12 mouse cellular contexts compared by ENCODE assay signal in the genomic region with DNA sequence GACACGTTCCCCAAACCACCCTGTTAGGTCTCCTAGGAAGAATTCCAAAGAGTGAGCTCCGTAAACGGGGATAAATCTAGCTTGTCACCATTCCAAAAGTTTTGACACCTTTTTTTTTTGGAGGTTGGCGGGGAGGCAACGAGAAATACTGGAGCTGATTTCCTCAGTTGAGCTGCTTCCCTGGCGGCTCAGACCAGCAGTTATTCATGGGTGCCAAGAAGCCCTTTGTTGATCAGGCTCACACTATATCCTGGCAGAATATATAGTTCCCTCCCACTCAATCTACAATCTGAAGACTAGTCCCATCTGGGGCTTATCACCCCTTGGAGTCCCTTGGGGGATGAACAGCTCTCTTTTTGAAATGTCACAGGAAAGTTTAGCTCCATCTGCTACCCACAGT.
A peak's percentile ranks its signal among the peaks of the same experiment; 100 is the strongest.
DNase-seq lines count a peak whose midpoint lies in the region; ATAC-seq lines count a peak whose summit lies in the region.
"Had no signal": no experiment of that assay in that cellular context is flagged by ENCODE, and none has a peak within 500 bp of the region (broad histone marks: within the 10 kb centered on the region; RNA-seq: fewer than 3 reads in every experiment).

No protein-coding gene starts in this region.

- no peaks in the 10 kb centered on the region for H3K27me3 ChIP-seq in forebrain, embryonic 12.5 days
- H3K27me3 ChIP-seq in forebrain, embryonic 11.5 days (ENCODE audit: control insufficient read depth, insufficient read depth, low read length): no peaks in the 10 kb centered on the region
- H3K27me3 ChIP-seq in midbrain, embryonic 13.5 days: no peaks in the 10 kb centered on the region
- H3K27me3 ChIP-seq in midbrain, embryonic 10.5 days (ENCODE audit: low read depth, poor library complexity, severe bottlenecking): no peaks in the 10 kb centered on the region
- no peaks in the 10 kb centered on the region for H3K27me3 ChIP-seq in hindbrain, embryonic 13.5 days
- H3K27me3 ChIP-seq: heart, embryonic 12.5 days had no signal

- no peak overlapping the region for H3K4me3 ChIP-seq in forebrain, embryonic 12.5 days (replicated peaks)
- H3K4me3 ChIP-seq in forebrain, embryonic 11.5 days (ENCODE audit: low read depth, low read length): no peak overlapping the region
- no peak overlapping the region for H3K4me3 ChIP-seq in midbrain, embryonic 13.5 days (replicated peaks)
- no peak overlapping the region for H3K4me3 ChIP-seq in midbrain, embryonic 10.5 days
- H3K4me3 ChIP-seq in hindbrain, embryonic 13.5 days: no peak overlapping the region
- H3K4me3 ChIP-seq: heart, embryonic 12.5 days; myocyte had no signal

- WGBS in forebrain, embryonic 12.5 days: 79% methylated on average over 6 of the region's 6 CpGs
- 87% methylated on average over 6 of the region's 6 CpGs for WGBS in forebrain, embryonic 11.5 days
- 86% methylated on average over 6 of the region's 6 CpGs for WGBS in midbrain, embryonic 13.5 days
- 89% methylated on average over 6 of the region's 6 CpGs for WGBS in midbrain, embryonic 10.5 days
- 78% methylated on average over 6 of the region's 6 CpGs for WGBS in hindbrain, embryonic 13.5 days

- H3K36me3 ChIP-seq in forebrain, embryonic 12.5 days (replicated peaks): no peaks in the 10 kb centered on the region
- no peaks in the 10 kb centered on the region for H3K36me3 ChIP-seq in forebrain, embryonic 11.5 days (ENCODE audit: control insufficient read depth, insufficient read depth, low read length)
- no peaks in the 10 kb centered on the region for H3K36me3 ChIP-seq in midbrain, embryonic 13.5 days
- H3K36me3 ChIP-seq in midbrain, embryonic 10.5 days: peaks cover 3% of the 10 kb centered on the region; the same call in 1 of the 2 replicates
- no peaks in the 10 kb centered on the region; the same call in 1 of the 2 replicates for H3K36me3 ChIP-seq in hindbrain, embryonic 13.5 days
- H3K36me3 ChIP-seq: heart, embryonic 12.5 days had no signal

- peaks cover 45% of the 10 kb centered on the region for H3K4me1 ChIP-seq in forebrain, embryonic 12.5 days
- H3K4me1 ChIP-seq in forebrain, embryonic 11.5 days (replicated peaks; ENCODE audit: control insufficient read depth, insufficient read depth, low read length): peaks cover 7% of the 10 kb centered on the region; the same call in 1 of the 2 replicates
- H3K4me1 ChIP-seq in midbrain, embryonic 13.5 days (replicated peaks): peaks cover 60% of the 10 kb centered on the region
- H3K4me1 ChIP-seq in midbrain, embryonic 10.5 days: peaks cover 31% of the 10 kb centered on the region
- peaks cover 75% of the 10 kb centered on the region for H3K4me1 ChIP-seq in hindbrain, embryonic 13.5 days (replicated peaks)

- H3K27ac ChIP-seq in forebrain, embryonic 12.5 days: peak overlapping the region; percentile 68
- H3K27ac ChIP-seq in forebrain, embryonic 11.5 days (ENCODE audit: low read depth, low read length): no peak overlapping the region
- H3K27ac ChIP-seq in midbrain, embryonic 13.5 days: 0 out of 2 replicates have a peak overlapping the region, but pooled peaks have one; percentile 19
- no peak overlapping the region for H3K27ac ChIP-seq in midbrain, embryonic 10.5 days (replicated peaks)
- H3K27ac ChIP-seq in hindbrain, embryonic 13.5 days: peak overlapping the region; percentile 59

- H3K9ac ChIP-seq in forebrain, embryonic 12.5 days: no peak overlapping the region
- H3K9ac ChIP-seq in forebrain, embryonic 11.5 days (ENCODE audit: low read length): no peak overlapping the region
- no peak overlapping the region for H3K9ac ChIP-seq in midbrain, embryonic 13.5 days (replicated peaks)
- no peak overlapping the region for H3K9ac ChIP-seq in hindbrain, embryonic 13.5 days
- H3K9ac ChIP-seq: heart, embryonic 12.5 days had no signal

- no peak for DNase-seq in forebrain, embryonic 11.5 days (ENCODE audit: low spot score)
- DNase-seq in midbrain, embryonic 10.5 days (ENCODE audit: low spot score): no peak
- DNase-seq in right cerebral cortex, postnatal 10 days (ENCODE audit: low spot score in 2 of 2): peak; percentile 68 to 87
- no peak for DNase-seq in adrenal gland, postnatal 14 days
- no peak for DNase-seq in spleen, adult 12 weeks (ENCODE audit: low spot score)

- H3K9me3 ChIP-seq in forebrain, embryonic 12.5 days: no peaks in the 10 kb centered on the region
- H3K9me3 ChIP-seq in forebrain, embryonic 11.5 days (ENCODE audit: control insufficient read depth, low read length): no peaks in the 10 kb centered on the region
- no peaks in the 10 kb centered on the region for H3K9me3 ChIP-seq in midbrain, embryonic 13.5 days
- H3K9me3 ChIP-seq in midbrain, embryonic 10.5 days (replicated peaks): no peaks in the 10 kb centered on the region
- no peaks in the 10 kb centered on the region for H3K9me3 ChIP-seq in hindbrain, embryonic 13.5 days
- H3K9me3 ChIP-seq: heart, embryonic 12.5 days had no signal

- no peak overlapping the region for H3K4me2 ChIP-seq in forebrain, embryonic 12.5 days
- no peak overlapping the region for H3K4me2 ChIP-seq in forebrain, embryonic 11.5 days (ENCODE audit: low read depth, low read length, severe bottlenecking)
- no peak overlapping the region for H3K4me2 ChIP-seq in midbrain, embryonic 13.5 days (replicated peaks)
- no peak overlapping the region for H3K4me2 ChIP-seq in hindbrain, embryonic 13.5 days
- H3K4me2 ChIP-seq: heart, embryonic 12.5 days; liver, embryonic 11.5 days had no signal

- no peak for ATAC-seq in forebrain, embryonic 12.5 days (ENCODE audit: low FRiP score)
- no peak for ATAC-seq in forebrain, embryonic 11.5 days (replicated peaks; ENCODE audit: low FRiP score)
- no peak for ATAC-seq in midbrain, embryonic 13.5 days
- no peak for ATAC-seq in hindbrain, embryonic 13.5 days (ENCODE audit: low FRiP score)
- ATAC-seq: inflammation-experienced regulatory T-cells, adult 6 months had no signal

Comparison
In these comparisons a context has a peak if more than half of its experiments do, and no peak if none do; other contexts are left out.
1. H3K27ac ChIP-seq: peak in forebrain, embryonic 12.5 days (single experiment), midbrain, embryonic 13.5 days (single experiment) and hindbrain, embryonic 13.5 days (single experiment); none in forebrain, embryonic 11.5 days (single experiment) and midbrain, embryonic 10.5 days (single experiment).
2. DNase-seq: peak in right cerebral cortex, postnatal 10 days (2 of 2); none in forebrain, embryonic 11.5 days (single experiment), midbrain, embryonic 10.5 days (single experiment), adrenal gland, postnatal 14 days (single experiment) and spleen, adult 12 weeks (single experiment).